Mouse (Mus musculus) colon, adult 2 months (tissue): ENCODE results near the gene Zscan5b. TPM values are rescaled to one million over a fixed set of nuclear protein-coding genes. Genes with fewer than 3 reads are reported as not detected.

Source experiments
- polyA plus RNA-seq: library from polyadenylated mRNA; depleted of rRNA; stranded (reverse); fragments of >200 nt; gene quantifications from 2 replicates; pipeline ENCODE4 v1.2.3, GENCODE M21; 2012; rRNA removed

Gene Zscan5b
- polyA plus RNA-seq: not detected in 2 replicates

DNA sequence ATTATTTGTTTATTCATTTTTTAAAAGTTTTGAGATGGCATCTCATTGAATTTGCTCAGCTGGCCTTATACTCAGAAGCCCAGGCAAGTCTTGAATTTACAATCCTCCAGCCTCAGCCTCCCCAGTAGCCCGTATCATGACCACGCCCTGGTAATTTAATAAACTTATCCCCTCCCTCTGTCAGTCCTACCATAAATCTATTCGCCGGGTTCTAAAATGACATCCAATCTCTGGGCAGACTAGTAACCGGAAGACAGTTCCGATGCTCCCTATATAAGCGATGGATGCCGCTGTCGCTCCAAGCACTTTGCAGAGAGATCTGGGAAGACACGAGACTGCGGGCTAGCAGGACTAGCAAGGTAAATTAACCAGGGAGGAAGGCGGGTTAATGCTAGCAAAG lies at the start of gene Zscan5b:
Gene Zscan5b, plus strand, starts transcription at position 301 of the 400 bp plus-strand sequence.

DNA sequence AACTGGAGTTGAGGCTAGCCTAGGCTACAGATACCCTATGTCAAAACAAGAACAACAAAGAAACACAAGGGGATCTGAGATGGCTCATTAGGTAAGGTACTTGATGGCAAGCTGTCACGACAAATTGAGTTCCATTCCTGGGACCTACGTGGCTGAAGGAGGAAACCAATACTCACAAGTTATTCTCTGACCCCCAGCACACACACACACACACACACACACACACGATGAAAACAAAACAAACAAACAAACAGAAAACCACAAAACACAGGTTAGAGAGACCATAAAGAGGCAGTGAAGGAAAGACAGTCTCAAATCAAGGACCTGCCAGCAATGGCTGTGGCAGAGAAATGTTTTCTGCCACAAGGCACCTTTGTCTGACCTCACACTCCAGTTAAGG lies 25.3 kb upstream of the Zscan5b start, which contains the start of gene Galp:
Gene Galp, plus strand, starts transcription at position 301 of the 400 bp plus-strand sequence.

GRCm38 (mm10) chr7:6252410-6252809 lies 30.3 kb downstream of the Zscan5b start, which contains the start of gene Epp13:
TSS of gene Epp13 (plus strand) at chr7:6252710.

GRCm38 (mm10) chr7:6285842-6286705 lies 64.0 kb downstream of the Zscan5b start, which contains the start of gene Zfp667:
TSS of gene Zfp667 (plus strand) at chr7:6286579.

Other genes with a start within 250 kb of the Zscan5b start
- gene Vmn1r65, start 211.3 kb upstream of the Zscan5b start, polyA plus RNA-seq: not detected in 2 replicates
- not detected in 2 replicates for gene Nlrp4c, start 177.1 kb upstream of the Zscan5b start, polyA plus RNA-seq
- 78.0 and 78.7 TPM in 2 replicates for gene Zfp787, start 66.3 kb upstream of the Zscan5b start, polyA plus RNA-seq
- gene Zfp444, start 50.1 kb upstream of the Zscan5b start, polyA plus RNA-seq: 44.4 and 57.7 TPM in 2 replicates
- not detected in 2 replicates for gene Galp, start 25.2 kb upstream of the Zscan5b start, polyA plus RNA-seq
- gene Epp13, start 30.4 kb downstream of the Zscan5b start, polyA plus RNA-seq: not detected in 2 replicates
- gene Zfp667, start 64.3 kb downstream of the Zscan5b start, polyA plus RNA-seq: 0.24 and 0.28 TPM in 2 replicates
- gene Zfp583, start 109.0 kb downstream of the Zscan5b start, polyA plus RNA-seq: 0.03 and 0.54 TPM in 2 replicates
- 0.03 TPM in 1 of 2 replicates, not detected in the other for gene Gm3854, start 121.5 kb downstream of the Zscan5b start, polyA plus RNA-seq
- 0.07 and 0.22 TPM in 2 replicates for gene Zfp78, start 141.0 kb downstream of the Zscan5b start, polyA plus RNA-seq
- 0.64 and 0.69 TPM in 2 replicates for gene Zfp28, start 161.0 kb downstream of the Zscan5b start, polyA plus RNA-seq
- not detected in 2 replicates for gene Smim17, start 176.4 kb downstream of the Zscan5b start, polyA plus RNA-seq
- gene Gm20715, start 188.0 kb downstream of the Zscan5b start, polyA plus RNA-seq: not detected in 2 replicates
- gene Olfr1344, start 216.4 kb downstream of the Zscan5b start, polyA plus RNA-seq: not detected in 2 replicates
- not detected in 2 replicates for gene Olfr1336, start 233.9 kb downstream of the Zscan5b start, polyA plus RNA-seq
- gene Olfr1346, start 244.8 kb downstream of the Zscan5b start, polyA plus RNA-seq: not detected in 2 replicates